Mouse (Mus musculus) stomach, embryonic 14.5 days (tissue): Measurements from ENCODE around the gene Gm45837. TPM values are rescaled to one million over a fixed set of nuclear protein-coding genes. Genes with fewer than 3 reads are reported as not detected.

Experiments
- ATAC-seq: fragments of 200-750 bp; cut with Nextera tagmentation; 2 replicates; pipeline ENCODE4 v1.8.0; 2017; ENCODE audit warnings: low read depth, moderate TSS enrichment; ENCODE audit not compliant: insufficient number of reproducible peaks, insufficient read depth, low FRiP score
- H3K27ac ChIP-seq: fragments of 300-500 bp; sonication (generic); 2 replicates; pipeline ENCODE4 v1.5.1; 2014; ENCODE audit warnings: mild to moderate bottlenecking, low read length, moderate library complexity, mixed read lengths
- H3K27me3 ChIP-seq: fragments of 300-500 bp; sonication (generic); 2 replicates; pipeline ENCODE4 v1.6.1; 2014; ENCODE audit warnings: low read length, control low read depth, mixed read lengths; ENCODE audit not compliant: control insufficient read depth, insufficient read depth
- H3K36me3 ChIP-seq: fragments of 300-500 bp; sonication (generic); 2 replicates; pipeline ENCODE4 v1.6.1; 2014; ENCODE audit warnings: mild to moderate bottlenecking, control low read depth, low read length, moderate library complexity, mixed read lengths; ENCODE audit not compliant: control insufficient read depth, insufficient read depth
- H3K4me1 ChIP-seq: fragments of 300-500 bp; sonication (generic); 2 replicates; pipeline ENCODE4 v1.6.1; 2014; ENCODE audit warnings: low read length, control low read depth, mixed read lengths; ENCODE audit not compliant: control insufficient read depth, insufficient read depth
- H3K4me2 ChIP-seq: fragments of 300-500 bp; sonication (generic); replicated peaks from 2 replicates; pipeline ENCODE4 v1.6.1; 2014; ENCODE audit warnings: low read depth, low read length, control low read depth
- H3K4me3 ChIP-seq: fragments of 300-500 bp; sonication (generic); 2 replicates; pipeline ENCODE4 v1.5.1; 2014; ENCODE audit warnings: low read depth, low read length, control low read depth
- H3K9ac ChIP-seq: fragments of 300-500 bp; sonication (generic); replicated peaks from 2 replicates; pipeline ENCODE4 v1.6.1; 2014; ENCODE audit warnings: low read depth, mild to moderate bottlenecking, control low read depth, low read length, moderate library complexity, mixed read lengths
- H3K9me3 ChIP-seq: fragments of 300-500 bp; sonication (generic); 2 replicates; pipeline ENCODE4 v1.6.1; 2016; ENCODE audit warnings: low read depth, low read length, control low read depth; ENCODE audit not compliant: control insufficient read depth
- WGBS: fragments of 180-500 bp; shearing (Covaris S2); extraction: QIAGEN DNeasy Blood & Tissue Kit; methylation state at CpG from one replicate; pipeline ENCODE4 v1.1.7; 2014; 5-methylcytosine and 5-hydroxymethylcytosine counted together
- polyA plus RNA-seq: library from polyadenylated mRNA; unstranded; fragments of >200 nt; fragmentation: Nextera tagmentation; extraction: Ambion mirVana; gene quantifications from 2 replicates; pipeline ENCODE4 v1.2.1, GENCODE M21; 2014

The Gm45837 gene
- polyA plus RNA-seq, 1 experiment from 2014 or later = 8.0 TPM

- no peak overlapping the region for H3K4me2 ChIP-seq
Observed at GRCm38 (mm10) chr7:101427736-101428135, 17.1 kb downstream of the Gm45837 start.

GRCm38 (mm10) chr7:101435038-101435437, 24.4 kb downstream of the Gm45837 start:
- H3K27me3 ChIP-seq = no peaks in the 10 kb centered on the region
- no peak overlapping the region for H3K27ac ChIP-seq
- H3K4me2 ChIP-seq = no peak overlapping the region
- H3K36me3 ChIP-seq = no peaks in the 10 kb centered on the region
- WGBS = 59% methylated on average over 6 of the region's 6 CpGs
- H3K4me3 ChIP-seq = no peak overlapping the region
- H3K9me3 ChIP-seq = no peaks in the 10 kb centered on the region
- no peaks in the 10 kb centered on the region for H3K4me1 ChIP-seq
- no peak for ATAC-seq
- H3K9ac ChIP-seq = no peak overlapping the region

More at GRCm38 (mm10) chr7:101427736-101428135, 17.1 kb downstream of the Gm45837 start:
- Histone ChIP-seq H3K27ac (no peak overlapping the region), H3K9me3 (no peaks in the 10 kb centered on the region), H3K36me3 (no peaks in the 10 kb centered on the region), H3K4me1 (no peaks in the 10 kb centered on the region), H3K4me3 (no peak overlapping the region), H3K27me3 (no peaks in the 10 kb centered on the region), H3K9ac (no peak overlapping the region)
- ATAC-seq = no peak
- WGBS = 3% methylated on average over 2 of the region's 2 CpGs

GRCm38 (mm10) chr7:101437876-101438275, 27.2 kb downstream of the Gm45837 start:
- Histone ChIP-seq H3K27me3 (no peaks in the 10 kb centered on the region), H3K4me2 (no peak overlapping the region), H3K9ac (no peak overlapping the region), H3K36me3 (no peaks in the 10 kb centered on the region), H3K4me3 (no peak overlapping the region), H3K27ac (no peak overlapping the region), H3K4me1 (no peaks in the 10 kb centered on the region), H3K9me3 (no peaks in the 10 kb centered on the region)
- 6% methylated on average over 1 of the region's 1 CpGs for WGBS
- ATAC-seq = no peak

- Histone ChIP-seq H3K4me3 (no peak overlapping the region), H3K27me3 (no peaks in the 10 kb centered on the region), H3K4me1 (no peaks in the 10 kb centered on the region), H3K27ac (no peak overlapping the region), H3K36me3 (no peaks in the 10 kb centered on the region), H3K9ac (no peak overlapping the region), H3K4me2 (no peak overlapping the region), H3K9me3 (no peaks in the 10 kb centered on the region)
- WGBS = 69% methylated on average over 10 of the region's 10 CpGs
- no peak for ATAC-seq
Observed at GRCm38 (mm10) chr7:101443093-101443492, 32.4 kb downstream of the Gm45837 start.

GRCm38 (mm10) chr7:101444211-101444610, 33.5 kb downstream of the Gm45837 start:
- Histone ChIP-seq H3K27ac (no peak overlapping the region), H3K9ac (no peak overlapping the region)
- WGBS = 81% methylated on average over 4 of the region's 4 CpGs

GRCm38 (mm10) chr7:101449855-101450254, 39.2 kb downstream of the Gm45837 start:
- 36% methylated on average over 3 of the region's 3 CpGs for WGBS
- Histone ChIP-seq H3K27me3 (0 out of 2 replicates have a peak, but pooled peaks cover 9% of the 10 kb centered on the region), H3K4me1 (no peaks in the 10 kb centered on the region), H3K4me3 (no peak overlapping the region), H3K4me2 (no peak overlapping the region), H3K9ac (no peak overlapping the region), H3K9me3 (no peaks in the 10 kb centered on the region), H3K27ac (no peak overlapping the region), H3K36me3 (no peaks in the 10 kb centered on the region)
- no peak for ATAC-seq

More at GRCm38 (mm10) chr7:101444211-101444610, 33.5 kb downstream of the Gm45837 start:
- Histone ChIP-seq H3K9me3 (no peaks in the 10 kb centered on the region), H3K36me3 (no peaks in the 10 kb centered on the region), H3K27me3 (no peaks in the 10 kb centered on the region), H3K4me3 (no peak overlapping the region), H3K4me1 (no peaks in the 10 kb centered on the region), H3K4me2 (no peak overlapping the region)
- ATAC-seq = no peak

- no peak overlapping the region for H3K27ac ChIP-seq
- H3K4me1 ChIP-seq = no peaks in the 10 kb centered on the region
- H3K9me3 ChIP-seq = no peaks in the 10 kb centered on the region
- no peak overlapping the region for H3K9ac ChIP-seq
- peak overlapping the region; percentile 40 for H3K4me3 ChIP-seq
- peak; percentile 80 for ATAC-seq
- under 1% methylated on average over 54 of the region's 68 CpGs for WGBS
- H3K27me3 ChIP-seq = 0 out of 2 replicates have a peak, but pooled peaks cover 9% of the 10 kb centered on the region
- H3K36me3 ChIP-seq = no peaks in the 10 kb centered on the region
- peak overlapping the region; percentile 86 for H3K4me2 ChIP-seq
Observed at GRCm38 (mm10) chr7:101450422-101451401, 40.0 kb downstream of the Gm45837 start.

- Histone ChIP-seq H3K9ac (no peak overlapping the region), H3K27me3 (0 out of 2 replicates have a peak, but pooled peaks cover 9% of the 10 kb centered on the region)
- ATAC-seq = no peak
Observed at GRCm38 (mm10) chr7:101452669-101453068, 42.0 kb downstream of the Gm45837 start.

More at GRCm38 (mm10) chr7:101452669-101453068, 42.0 kb downstream of the Gm45837 start:
- H3K4me3 ChIP-seq = no peak overlapping the region
- no peaks in the 10 kb centered on the region for H3K36me3 ChIP-seq
- H3K4me1 ChIP-seq = no peaks in the 10 kb centered on the region
- H3K4me2 ChIP-seq = 0 out of 2 replicates have a peak overlapping the region, but pooled peaks have one; percentile 4
- no peaks in the 10 kb centered on the region for H3K9me3 ChIP-seq
- 87% methylated on average over 3 of the region's 3 CpGs for WGBS
- H3K27ac ChIP-seq = no peak overlapping the region
